Mouse (Mus musculus) olfactory bulb, adult 2 months (tissue): ENCODE measurements at regions not wholly inside any gene's neighbourhood (a gene's known extent, or its start where the extent isn't known, plus 50 kb on each side); places are given as distances from the start of the nearest gene placed in this dataset.

Experiments
- H3K27ac ChIP-seq: fragments of 200-500 bp; 2 replicates; pipeline ENCODE4 v1.5.1; 2012; ENCODE audit warnings: low read depth, low read length; ENCODE audit not compliant: insufficient read depth
- H3K4me1 ChIP-seq: fragments of 200-500 bp; 2 replicates; pipeline ENCODE4 v1.6.1; 2012; ENCODE audit warnings: low read length; ENCODE audit not compliant: control insufficient read depth, insufficient read depth
- H3K4me3 ChIP-seq: fragments of 200-500 bp; 2 replicates; pipeline ENCODE4 v1.5.1; 2012; ENCODE audit warnings: mild to moderate bottlenecking, low read depth, low read length, moderate library complexity; ENCODE audit not compliant: insufficient read depth
- CTCF ChIP-seq: fragments of 200-500 bp; IDR thresholded peaks from 2 replicates; pipeline ENCODE4 v1.5.1; 2012; ENCODE audit warnings: low read depth, mild to moderate bottlenecking, low read length, moderate library complexity; ENCODE audit not compliant: insufficient read depth
- POLR2A ChIP-seq: fragments of 200-500 bp; IDR thresholded peaks from 2 replicates; pipeline ENCODE4 v1.6.1; 2012; ENCODE audit warnings: mild to moderate bottlenecking, low read depth, low read length, moderate library complexity; ENCODE audit not compliant: insufficient read depth
- WGBS: fragments of 180-500 bp; shearing (Covaris S2); methylation state at CpG from one replicate; pipeline ENCODE4 v1.1.7; 2018; 5-methylcytosine and 5-hydroxymethylcytosine counted together

DNA sequence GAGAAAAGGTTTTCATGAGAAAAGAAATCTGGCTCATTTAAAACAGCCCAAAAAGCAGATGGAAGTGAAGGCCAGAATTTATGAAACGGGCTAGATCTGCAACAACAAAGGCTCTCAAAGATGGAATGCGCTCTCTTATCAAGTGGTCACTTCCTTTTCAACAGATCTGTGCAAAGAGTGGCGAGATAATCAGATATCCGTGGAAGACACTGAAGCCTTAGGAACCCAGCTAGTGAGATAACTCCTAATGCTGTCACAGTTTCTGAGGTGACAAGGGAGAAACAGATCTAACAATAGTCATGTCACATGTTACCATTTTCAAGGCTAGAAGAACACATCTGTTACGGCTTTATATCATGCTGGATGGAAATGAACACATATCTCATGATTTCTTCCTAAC, 107.1 kb downstream of the Tmco5 start:
- WGBS: 87% methylated on average over 5 of the region's 5 CpGs
- H3K4me3 ChIP-seq: no peak overlapping the region
- no peak overlapping the region for H3K27ac ChIP-seq
- TF ChIP-seq POLR2A: no peak
- TF ChIP-seq CTCF: no peak
- H3K4me1 ChIP-seq: no peaks in the 10 kb centered on the region

GRCm38 (mm10) chr2:116988953-116989674, 110.6 kb downstream of the Tmco5 start:
- TF ChIP-seq POLR2A: no peak
- no peak for TF ChIP-seq CTCF
- no peak overlapping the region for H3K4me3 ChIP-seq
- peaks cover 2% of the 10 kb centered on the region for H3K4me1 ChIP-seq
- WGBS: 94% methylated on average over 8 of the region's 8 CpGs
- H3K27ac ChIP-seq: no peak overlapping the region

DNA sequence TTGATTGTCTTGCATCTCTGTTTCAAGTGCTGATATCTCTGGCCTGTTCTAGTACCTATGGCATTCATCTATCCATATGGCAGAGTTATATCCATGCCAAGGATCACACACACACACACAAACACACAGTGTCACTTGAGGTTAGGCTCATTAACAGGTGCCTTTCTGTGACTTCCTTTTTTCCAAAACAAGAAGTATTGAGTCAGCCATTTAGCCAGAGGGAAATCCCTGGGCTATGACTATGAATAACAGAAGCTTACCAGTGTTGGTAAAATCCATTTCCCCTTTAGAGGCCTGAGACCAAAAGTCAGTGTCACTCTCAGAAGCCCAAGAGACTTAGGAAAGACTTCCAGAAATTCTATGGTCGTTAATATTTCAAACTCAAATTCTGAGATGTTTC, 111.6 kb downstream of the Tmco5 start:
- TF ChIP-seq CTCF: no peak
- no peak for TF ChIP-seq POLR2A
- Histone ChIP-seq H3K27ac (no peak overlapping the region), H3K4me1 (peaks cover 2% of the 10 kb centered on the region), H3K4me3 (no peak overlapping the region)
- 82% methylated on average over 1 of the region's 1 CpGs for WGBS

GRCm38 (mm10) chr2:116991561-116992042, 113.1 kb downstream of the Tmco5 start:
- Histone ChIP-seq H3K4me3 (no peak overlapping the region), H3K4me1 (peaks cover 2% of the 10 kb centered on the region), H3K27ac (no peak overlapping the region)
- 59% methylated on average over 6 of the region's 6 CpGs for WGBS
- TF ChIP-seq CTCF (no peak), POLR2A (no peak)

DNA sequence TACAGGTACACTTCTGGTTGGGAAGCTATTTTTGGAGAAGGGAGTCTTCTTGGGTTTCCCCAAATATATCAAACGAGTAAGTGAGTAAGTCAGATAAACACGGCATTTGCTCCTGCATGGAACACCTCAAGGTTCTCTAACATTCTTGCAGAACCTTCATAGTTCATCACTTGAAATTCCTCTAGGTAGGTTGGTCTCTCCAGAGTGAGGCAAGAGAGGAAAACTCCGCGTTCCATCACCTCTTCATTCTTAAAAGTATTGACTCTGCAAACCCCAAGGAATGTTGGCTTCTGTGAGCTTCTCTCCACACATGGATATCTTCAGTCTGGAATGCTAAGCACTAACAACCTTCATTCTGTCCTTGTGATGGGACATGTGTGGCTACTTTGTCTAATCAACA, 115.2 kb downstream of the Tmco5 start:
- H3K4me1 ChIP-seq: peaks cover 2% of the 10 kb centered on the region
- TF ChIP-seq CTCF (no peak), POLR2A (no peak)
- WGBS: 88% methylated on average over 4 of the region's 4 CpGs
- H3K27ac ChIP-seq: no peak overlapping the region
- no peak overlapping the region for H3K4me3 ChIP-seq

DNA sequence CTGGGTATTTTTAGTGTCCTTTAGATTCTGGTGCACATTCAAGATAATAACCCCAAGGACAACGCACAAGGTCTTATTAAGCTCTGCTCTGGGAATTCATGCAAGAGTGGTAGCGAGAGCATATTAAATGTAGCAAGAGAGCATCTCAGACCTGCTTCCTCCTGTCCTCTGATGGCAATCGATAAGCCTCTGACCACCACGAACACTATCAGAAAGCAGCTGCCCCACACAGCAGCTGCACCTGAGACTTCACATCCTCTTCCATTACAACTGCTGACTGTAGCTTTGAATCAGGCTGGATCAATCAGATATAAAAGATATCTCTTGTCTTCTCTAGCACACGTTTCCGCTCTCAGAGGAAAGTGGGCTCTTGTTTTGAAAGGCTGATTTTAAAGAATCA, 117.8 kb downstream of the Tmco5 start:
- Histone ChIP-seq H3K27ac (no peak overlapping the region), H3K4me1 (peaks cover 2% of the 10 kb centered on the region), H3K4me3 (no peak overlapping the region)
- TF ChIP-seq POLR2A (no peak), CTCF (no peak)
- WGBS: 68% methylated on average over 6 of the region's 6 CpGs

- no peak for TF ChIP-seq CTCF
- no peak for TF ChIP-seq POLR2A
- Histone ChIP-seq H3K4me3 (no peak overlapping the region), H3K4me1 (no peaks in the 10 kb centered on the region), H3K27ac (no peak overlapping the region)
- 62% methylated on average over 1 of the region's 1 CpGs for WGBS
Observed at GRCm38 (mm10) chr2:116998822-116999221, 120.3 kb downstream of the Tmco5 start.

DNA sequence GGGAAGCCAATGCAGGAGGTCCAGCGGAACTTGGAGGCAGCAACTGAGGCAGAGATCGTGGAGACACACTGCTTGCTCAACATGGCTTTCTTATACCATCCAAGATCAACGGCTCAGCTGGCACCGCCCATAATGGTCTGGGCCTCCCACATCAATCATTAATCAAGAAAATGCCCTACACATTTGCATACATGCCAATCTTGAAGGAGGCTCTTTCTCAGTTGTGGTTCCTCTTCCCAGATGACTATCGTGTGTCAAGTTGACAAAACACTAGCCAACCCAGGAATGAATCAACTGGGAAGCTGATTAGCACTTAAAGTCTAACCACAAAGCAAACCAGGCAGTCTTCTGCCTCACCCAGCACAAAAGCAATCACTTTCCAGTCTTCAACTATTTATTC, 121.1 kb downstream of the Tmco5 start:
- TF ChIP-seq CTCF (no peak), POLR2A (no peak)
- H3K4me1 ChIP-seq: no peaks in the 10 kb centered on the region
- no peak overlapping the region for H3K4me3 ChIP-seq
- H3K27ac ChIP-seq: no peak overlapping the region
- WGBS: 82% methylated on average over 5 of the region's 5 CpGs

DNA sequence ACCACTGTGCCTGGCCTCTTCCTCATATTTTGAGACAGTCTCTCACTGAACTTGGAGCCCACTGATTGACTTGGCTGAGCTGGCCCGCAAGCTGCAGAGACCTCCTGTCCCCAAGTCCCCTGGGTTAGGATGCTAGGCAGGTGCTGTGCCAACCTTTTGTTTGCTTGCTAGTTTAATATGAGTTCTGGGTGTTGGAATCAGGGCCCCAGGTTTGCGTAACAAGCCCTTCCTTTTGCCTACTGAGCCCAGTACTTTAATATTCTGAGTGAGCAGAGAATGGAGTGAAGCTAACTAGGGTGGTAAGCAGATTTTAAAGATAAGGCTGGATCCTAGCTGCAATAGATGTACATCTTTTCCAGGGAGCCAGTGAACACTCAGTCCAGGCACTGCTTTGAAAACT, 117.2 kb upstream of the Spred1 start:
- H3K4me1 ChIP-seq: no peaks in the 10 kb centered on the region
- WGBS: 96% methylated on average over 2 of the region's 2 CpGs
- no peak for TF ChIP-seq CTCF
- no peak overlapping the region for H3K4me3 ChIP-seq
- no peak overlapping the region for H3K27ac ChIP-seq
